Mouse (Mus musculus) heart, embryonic 16.5 days (tissue): ENCODE measurements around the gene Med16. TPM values are rescaled to one million over a fixed set of nuclear protein-coding genes. Genes with fewer than 3 reads are reported as not detected.

Source experiments
- ATAC-seq: fragments of 200-750 bp; cut with Nextera tagmentation; replicated peaks from 2 replicates; pipeline ENCODE4 v1.8.0; 2017; ENCODE audit warnings: moderate number of reproducible peaks; ENCODE audit not compliant: insufficient read depth, low FRiP score; ENCODE audit errors: extremely low read depth
- H3K27ac ChIP-seq: fragments of 300-500 bp; sonication (generic); 2 replicates; pipeline ENCODE4 v1.5.1; 2014; ENCODE audit warnings: mild to moderate bottlenecking, low read length, control low read depth, moderate library complexity
- H3K27me3 ChIP-seq: fragments of 300-500 bp; sonication (generic); 2 replicates; pipeline ENCODE4 v1.6.1; 2014; ENCODE audit warnings: low read length, mixed read lengths; ENCODE audit not compliant: control insufficient read depth, insufficient read depth
- H3K36me3 ChIP-seq: fragments of 300-500 bp; sonication (generic); 2 replicates; pipeline ENCODE4 v1.6.1; 2014; ENCODE audit not compliant: control insufficient read depth, insufficient read depth
- H3K4me1 ChIP-seq: fragments of 300-500 bp; sonication (generic); 2 replicates; pipeline ENCODE4 v1.6.1; 2014; ENCODE audit warnings: low read length, mixed read lengths; ENCODE audit not compliant: control insufficient read depth, insufficient read depth
- H3K4me2 ChIP-seq: fragments of 300-500 bp; sonication (generic); 2 replicates; pipeline ENCODE4 v1.6.1; 2014; ENCODE audit warnings: low read depth, mild to moderate bottlenecking, control low read depth, low read length
- H3K4me3 ChIP-seq: fragments of 300-500 bp; sonication (generic); 2 replicates; pipeline ENCODE4 v1.5.1; 2014; ENCODE audit warnings: mild to moderate bottlenecking, control low read depth, low read length
- H3K9ac ChIP-seq: fragments of 300-500 bp; sonication (generic); 2 replicates; pipeline ENCODE4 v1.6.1; 2014; ENCODE audit warnings: low read length, control low read depth
- H3K9me3 ChIP-seq: fragments of 300-500 bp; sonication (generic); replicated peaks from 2 replicates; pipeline ENCODE4 v1.6.1; 2016; ENCODE audit warnings: low read length; ENCODE audit not compliant: control insufficient read depth
- WGBS: fragments of 180-500 bp; shearing (Covaris S2); extraction: QIAGEN DNeasy Blood & Tissue Kit; methylation state at CpG from one replicate; pipeline ENCODE4 v1.1.7; 2014; 5-methylcytosine and 5-hydroxymethylcytosine counted together
- polyA plus RNA-seq: library from polyadenylated mRNA; unstranded; fragments of >200 nt; fragmentation: Nextera tagmentation; extraction: Ambion mirVana; gene quantifications from 2 replicates; pipeline ENCODE4 v1.2.1, GENCODE M21; 2015

Gene Med16
- polyA plus RNA-seq, 1 experiment from 2014 or later: 45.2 TPM

DNA sequence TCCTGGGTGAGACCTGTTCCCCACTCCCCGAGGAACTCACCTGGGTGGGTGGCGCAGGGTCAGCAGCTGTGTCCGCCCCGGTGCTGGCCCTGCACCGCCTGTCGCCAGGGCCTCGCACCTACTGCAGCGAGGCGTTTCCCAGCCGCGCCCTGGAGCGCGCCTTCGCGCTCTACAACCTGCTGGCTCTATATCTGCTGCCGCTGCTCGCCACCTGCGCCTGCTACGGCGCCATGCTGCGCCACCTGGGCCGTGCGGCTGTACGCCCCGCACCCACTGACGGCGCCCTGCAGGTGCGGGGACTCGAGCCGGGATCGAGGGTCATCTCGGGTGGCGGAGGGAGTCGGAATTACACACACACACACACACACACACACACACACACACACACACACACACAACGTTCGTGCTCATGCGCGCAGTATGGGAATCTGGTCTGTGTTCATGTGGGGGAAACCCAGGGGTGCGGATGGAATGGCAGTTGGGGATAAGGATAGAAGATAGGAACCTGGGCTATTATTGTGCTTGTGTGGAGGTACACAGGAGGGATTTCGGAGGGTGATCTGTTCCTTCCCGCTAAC is 12.3 kb upstream of the Med16 start, which contains the start of gene R3hdm4:
Gene R3hdm4, minus strand, starts transcription at position 251 of the 578 bp plus-strand sequence.
- Histone ChIP-seq H3K9me3 (no peaks in the 10 kb centered on the region), H3K4me3 (peak within 1 kb of the TSS; percentile 42), H3K4me2 (peak within 1 kb of the TSS; percentile 65), H3K9ac (peak within 1 kb of the TSS; percentile 67), H3K36me3 (no peaks in the 10 kb centered on the region), H3K4me1 (peaks cover 32% of the 10 kb centered on the region), H3K27ac (no peak within 1 kb of the TSS), H3K27me3 (peaks cover 57% of the 10 kb centered on the region)
- WGBS: 6% methylated on average over 41 of the region's 41 CpGs
- no peak for ATAC-seq

DNA sequence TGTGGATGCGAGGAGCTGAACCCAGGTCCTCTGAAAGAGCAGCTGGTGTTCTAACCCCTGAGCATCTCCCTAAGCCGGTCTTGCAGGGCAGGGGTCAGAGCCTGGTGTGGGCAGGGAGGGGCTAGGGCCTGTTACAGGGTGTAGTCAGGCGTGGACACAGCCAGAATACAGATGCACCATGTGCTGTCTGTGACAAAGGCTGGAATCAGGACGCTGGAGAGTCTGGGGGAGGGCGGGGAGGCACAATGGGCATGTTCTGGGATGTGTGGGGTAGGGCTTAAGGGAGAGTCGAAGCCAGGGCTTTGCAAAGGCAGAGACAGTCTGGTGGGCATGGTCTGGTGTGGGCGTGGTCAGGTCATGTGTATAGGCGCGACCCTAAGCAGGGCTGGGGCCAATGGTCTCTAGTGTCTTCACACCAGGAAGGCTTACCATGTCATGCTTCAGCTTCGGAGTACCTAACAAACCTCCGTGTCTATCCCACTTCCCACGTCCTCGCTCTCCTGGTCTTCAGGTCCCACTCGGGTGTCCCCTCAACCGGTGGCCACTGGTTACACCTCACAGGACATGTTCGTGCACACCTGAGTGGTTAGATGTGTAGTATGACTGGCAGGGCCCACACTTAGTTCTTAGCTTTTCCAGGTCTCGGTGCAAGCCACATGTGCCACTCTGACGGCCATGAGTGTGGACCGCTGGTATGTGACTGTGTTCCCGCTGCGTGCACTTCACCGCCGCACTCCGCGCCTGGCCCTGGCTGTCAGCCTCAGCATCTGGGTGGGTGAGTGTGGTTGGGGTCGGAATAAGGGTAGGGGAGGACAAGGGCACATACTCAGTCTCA is 11.6 kb upstream of the Med16 start:
- Histone ChIP-seq H3K4me2 (no peak overlapping the region), H3K9ac (no peak overlapping the region), H3K27me3 (peaks cover 57% of the 10 kb centered on the region), H3K27ac (no peak overlapping the region), H3K4me3 (no peak overlapping the region), H3K4me1 (peaks cover 34% of the 10 kb centered on the region), H3K36me3 (no peaks in the 10 kb centered on the region), H3K9me3 (no peaks in the 10 kb centered on the region)
- 28% methylated on average over 26 of the region's 26 CpGs for WGBS
- ATAC-seq: no peak

DNA sequence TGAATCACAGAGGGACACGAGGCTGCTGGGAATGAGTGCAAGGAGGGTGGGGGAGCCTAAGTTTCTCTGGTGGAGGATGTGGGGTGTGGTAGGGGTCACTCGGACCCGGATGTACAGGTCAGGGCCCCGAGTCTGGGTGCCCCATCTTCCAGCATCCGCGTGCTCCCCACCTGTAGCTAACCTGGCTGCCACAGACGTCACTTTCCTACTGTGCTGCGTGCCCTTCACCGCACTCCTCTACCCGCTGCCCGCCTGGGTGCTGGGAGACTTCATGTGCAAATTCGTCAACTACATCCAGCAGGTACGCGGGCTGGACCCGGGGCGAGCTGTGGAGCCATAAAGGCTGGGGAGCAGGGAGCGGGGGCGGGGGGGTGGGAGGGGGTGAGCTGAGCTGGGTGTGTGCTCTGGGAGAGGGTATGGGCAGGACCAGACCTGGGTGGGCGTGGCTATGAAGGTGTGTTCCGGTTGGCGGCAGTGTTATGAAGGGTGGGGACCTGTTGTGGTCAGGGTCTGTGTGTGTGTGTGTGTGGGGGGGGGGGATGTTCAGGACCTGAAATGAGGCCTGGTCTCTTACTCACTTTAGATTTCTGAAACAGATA is 10.6 kb upstream of the Med16 start:
- Histone ChIP-seq H3K4me2 (peak overlapping the region; percentile 28; the same call in 1 of the 2 replicates), H3K9ac (no peak overlapping the region), H3K27me3 (peaks cover 57% of the 10 kb centered on the region), H3K36me3 (no peaks in the 10 kb centered on the region), H3K27ac (no peak overlapping the region), H3K4me3 (peak overlapping the region; percentile 16; the same call in 1 of the 2 replicates), H3K4me1 (peaks cover 43% of the 10 kb centered on the region), H3K9me3 (no peaks in the 10 kb centered on the region)
- ATAC-seq: no peak
- WGBS: 5% methylated on average over 21 of the region's 21 CpGs

DNA sequence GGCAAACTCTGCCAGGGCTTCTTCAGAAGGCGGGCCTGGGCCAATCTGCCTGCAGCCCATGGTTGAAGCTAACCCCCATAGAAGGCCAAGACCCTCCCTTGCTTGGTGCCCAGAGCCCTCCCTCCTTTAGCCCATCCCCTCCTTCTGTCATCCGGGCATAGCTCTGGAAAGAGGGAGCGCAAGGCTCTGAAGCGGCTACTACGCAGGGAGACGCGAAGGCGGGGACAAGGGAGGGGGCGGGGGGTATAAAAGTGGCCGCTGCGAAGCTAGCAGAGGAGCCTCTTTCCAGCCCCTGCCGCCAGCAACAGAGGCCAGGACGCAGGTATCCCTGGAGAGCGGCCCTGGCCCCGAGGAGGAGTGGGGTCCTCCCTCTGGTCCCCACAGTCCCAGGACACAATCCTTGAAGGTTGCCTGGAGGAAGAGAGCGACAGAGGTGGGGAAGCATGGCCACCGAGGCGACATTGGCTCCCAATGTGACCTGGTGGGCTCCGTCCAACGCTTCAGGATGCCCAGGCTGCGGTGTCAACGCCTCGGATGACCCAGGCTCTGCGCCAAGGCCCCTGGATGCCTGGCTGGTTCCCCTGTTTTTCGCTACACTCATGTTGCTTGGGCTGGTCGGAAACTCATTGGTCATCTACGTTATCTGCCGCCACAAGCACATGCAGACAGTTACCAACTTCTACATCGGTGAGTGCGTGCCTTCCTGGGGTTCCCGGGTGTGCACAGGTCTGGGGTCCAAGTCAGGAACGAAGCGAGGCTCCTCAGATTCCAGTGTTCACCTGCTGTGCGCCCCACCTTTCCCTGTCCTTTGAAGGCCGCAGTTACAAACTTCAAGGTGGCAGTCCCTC is 9.7 kb upstream of the Med16 start:
- peak overlapping the region; percentile 50 for H3K4me2 ChIP-seq
- WGBS: 8% methylated on average over 34 of the region's 35 CpGs
- H3K4me3 ChIP-seq: peak overlapping the region; percentile 26
- H3K36me3 ChIP-seq: no peaks in the 10 kb centered on the region
- peaks cover 57% of the 10 kb centered on the region for H3K27me3 ChIP-seq
- no peaks in the 10 kb centered on the region for H3K9me3 ChIP-seq
- H3K27ac ChIP-seq: no peak overlapping the region
- ATAC-seq: no peak
- H3K9ac ChIP-seq: peak overlapping the region; percentile 14
- H3K4me1 ChIP-seq: peaks cover 52% of the 10 kb centered on the region

DNA sequence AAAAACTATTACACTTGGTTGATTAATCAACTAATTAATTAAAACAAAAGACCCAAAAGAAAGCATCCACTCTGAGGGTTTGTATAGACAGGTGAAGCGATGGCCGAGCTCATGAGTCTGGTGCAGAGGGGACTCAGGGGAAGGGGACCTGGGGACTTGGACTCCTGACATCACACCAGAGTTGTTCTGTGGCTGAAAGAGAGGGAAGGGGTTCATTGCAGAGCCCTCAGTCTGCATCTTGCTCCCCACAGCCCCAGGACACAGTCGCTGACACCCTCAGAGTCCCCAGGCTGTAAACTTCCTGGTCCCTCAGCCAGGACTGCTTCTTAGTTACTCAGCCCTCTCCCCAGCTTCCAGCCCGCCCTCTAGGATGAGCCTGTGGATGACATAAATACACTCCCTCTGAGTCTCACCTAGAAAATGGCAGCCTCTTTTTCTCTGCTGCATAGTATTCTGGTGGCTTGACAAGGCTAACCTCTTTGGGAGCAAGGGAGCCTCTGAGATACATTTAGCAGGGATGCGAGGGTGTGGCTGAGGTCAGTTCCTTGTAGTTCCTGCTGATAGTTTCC is 8.9 kb upstream of the Med16 start:
- no peak overlapping the region; the same call in 1 of the 2 replicates for H3K9ac ChIP-seq
- H3K4me2 ChIP-seq: peak overlapping the region; percentile 95
- peaks cover 52% of the 10 kb centered on the region for H3K4me1 ChIP-seq
- H3K27me3 ChIP-seq: peaks cover 52% of the 10 kb centered on the region
- H3K9me3 ChIP-seq: no peaks in the 10 kb centered on the region
- 69% methylated on average over 5 of the region's 5 CpGs for WGBS
- H3K27ac ChIP-seq: no peak overlapping the region
- peak overlapping the region; percentile 92 for H3K4me3 ChIP-seq
- no peak for ATAC-seq
- H3K36me3 ChIP-seq: no peaks in the 10 kb centered on the region

DNA sequence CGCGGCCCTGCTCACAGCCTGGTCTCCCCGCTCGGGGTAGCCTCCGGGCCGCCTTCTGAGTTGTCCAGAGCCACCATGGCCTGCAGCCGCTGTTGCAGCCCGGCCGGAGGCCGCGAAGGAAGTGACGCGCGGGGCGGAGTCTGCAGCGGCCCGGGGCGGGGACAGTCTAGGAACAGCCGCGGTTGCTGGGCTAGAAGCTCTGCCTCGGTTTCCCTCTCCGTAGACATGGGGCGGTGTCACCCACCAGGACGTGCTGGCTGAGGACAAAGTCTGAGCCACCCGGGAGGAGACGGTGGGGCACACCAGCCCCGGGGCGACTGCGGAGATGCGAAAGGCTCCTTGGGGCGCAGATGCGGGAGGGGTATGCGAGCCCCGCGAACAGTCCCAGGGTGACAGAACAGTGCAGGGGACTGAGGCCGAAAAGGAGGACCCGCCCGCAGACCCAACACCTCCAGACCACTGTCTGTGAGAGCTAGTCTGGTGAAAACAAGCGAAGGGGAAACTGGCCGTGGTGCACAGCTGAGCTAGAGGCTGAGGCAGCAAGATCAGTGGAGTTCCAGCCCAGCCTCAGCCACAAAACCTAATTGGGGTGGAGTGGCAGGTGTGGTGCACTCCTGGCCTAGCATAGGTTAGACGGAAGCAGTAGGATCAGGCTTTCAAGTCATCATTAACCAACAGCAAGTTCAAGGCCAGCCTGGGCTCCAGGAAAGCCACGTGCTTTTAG is 8.2 kb upstream of the Med16 start, which contains the start of gene Kiss1r:
Gene Kiss1r, plus strand, starts transcription at position 164 of the 724 bp plus-strand sequence.
- peak; percentile 78 for ATAC-seq
- peak within 1 kb of the TSS; percentile 78 for H3K27ac ChIP-seq
- peaks cover 45% of the 10 kb centered on the region for H3K27me3 ChIP-seq
- H3K4me1 ChIP-seq: peaks cover 52% of the 10 kb centered on the region
- H3K36me3 ChIP-seq: no peaks in the 10 kb centered on the region
- H3K9me3 ChIP-seq: no peaks in the 10 kb centered on the region
- H3K4me3 ChIP-seq: peak within 1 kb of the TSS; percentile 92
- peak within 1 kb of the TSS; percentile 95 for H3K4me2 ChIP-seq
- peak within 1 kb of the TSS; percentile 98 for H3K9ac ChIP-seq
- 2% methylated on average over 42 of the region's 42 CpGs for WGBS

DNA sequence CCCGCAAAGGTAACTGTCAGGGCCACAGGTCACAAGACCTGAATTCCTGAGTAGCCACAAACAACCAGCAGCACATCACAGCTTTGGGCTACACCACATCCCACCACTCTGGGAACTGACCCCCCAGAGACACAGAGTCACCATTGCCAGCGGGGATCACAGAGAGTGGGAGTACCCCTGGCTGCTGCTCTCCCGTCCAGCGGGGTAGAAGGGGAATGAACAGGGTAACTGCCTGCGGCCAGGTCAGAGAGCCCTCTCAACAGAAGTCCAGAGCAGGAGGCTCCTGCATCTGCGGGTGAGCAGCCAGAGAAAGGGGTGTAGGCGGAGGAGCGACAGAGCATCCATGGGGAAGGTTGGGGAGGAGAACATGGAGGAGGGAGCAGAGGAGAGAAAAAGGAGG is 7.4 kb upstream of the Med16 start:
- WGBS: 12% methylated on average over 8 of the region's 8 CpGs
- peak overlapping the region; percentile 98 for H3K9ac ChIP-seq
- peaks cover 45% of the 10 kb centered on the region for H3K4me1 ChIP-seq
- peaks cover 4% of the 10 kb centered on the region for H3K36me3 ChIP-seq
- H3K27ac ChIP-seq: 0 out of 2 replicates have a peak overlapping the region, but pooled peaks have one; percentile 78
- peaks cover 37% of the 10 kb centered on the region for H3K27me3 ChIP-seq
- H3K4me2 ChIP-seq: peak overlapping the region; percentile 95
- H3K9me3 ChIP-seq: no peaks in the 10 kb centered on the region
- H3K4me3 ChIP-seq: peak overlapping the region; percentile 92
- no peak for ATAC-seq
